Mouse (Mus musculus): ENCODE results near the gene Slc7a11. TPM values are rescaled to one million over a fixed set of nuclear protein-coding genes. Genes with fewer than 3 reads are reported as not detected.

Slc7a11 gene
- polyA plus RNA-seq, 1 experiment from 2014 or later: 1.1 TPM

DNA sequence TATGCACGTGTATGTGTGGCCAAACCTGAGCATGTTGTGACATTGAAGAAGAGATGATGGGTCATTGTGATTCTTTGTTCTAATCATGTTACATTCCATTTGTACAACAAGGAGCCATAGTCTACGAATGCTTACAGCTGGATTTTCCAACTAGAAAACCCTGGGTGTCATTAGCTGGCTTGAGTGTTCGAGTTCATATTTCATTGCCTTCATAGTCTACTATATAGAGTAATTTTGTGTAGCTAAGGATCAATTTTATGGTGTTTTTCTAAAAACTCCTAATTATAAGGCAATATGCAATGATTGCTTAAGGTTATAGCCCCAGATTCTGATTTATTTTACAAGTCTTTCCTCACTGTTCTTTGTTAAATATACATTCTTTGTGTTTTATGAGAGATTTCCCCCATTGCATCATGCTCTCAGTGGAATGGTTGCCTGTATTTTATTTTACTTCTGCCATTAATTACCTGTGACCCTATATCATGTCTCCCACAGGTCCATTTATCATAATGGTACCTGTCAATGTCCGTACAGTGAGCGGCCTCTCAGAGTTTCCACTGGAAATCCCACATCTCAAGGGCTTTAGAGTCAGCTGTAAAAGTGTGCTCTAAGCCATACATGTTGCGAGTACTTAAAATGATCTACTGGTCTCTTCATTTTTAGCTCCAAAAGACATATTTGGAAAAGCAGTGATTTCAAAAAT is 193.7 kb downstream of the Slc7a11 start:
- Histone ChIP-seq H3K4me1 (no peaks in the 10 kb centered on the region), H3K4me3 (no peak overlapping the region), H3K9ac (no peak overlapping the region), H3K4me2 (no peak overlapping the region), H3K27me3 (no peaks in the 10 kb centered on the region), H3K9me3 (no peaks in the 10 kb centered on the region), H3K36me3 (no peaks in the 10 kb centered on the region), H3K27ac (no peak overlapping the region)
- no peak for ATAC-seq (ENCODE audit: insufficient number of reproducible peaks, insufficient read depth, low FRiP score, low TSS enrichment, low read depth)
- WGBS: 87% methylated on average over 6 of the region's 6 CpGs

DNA sequence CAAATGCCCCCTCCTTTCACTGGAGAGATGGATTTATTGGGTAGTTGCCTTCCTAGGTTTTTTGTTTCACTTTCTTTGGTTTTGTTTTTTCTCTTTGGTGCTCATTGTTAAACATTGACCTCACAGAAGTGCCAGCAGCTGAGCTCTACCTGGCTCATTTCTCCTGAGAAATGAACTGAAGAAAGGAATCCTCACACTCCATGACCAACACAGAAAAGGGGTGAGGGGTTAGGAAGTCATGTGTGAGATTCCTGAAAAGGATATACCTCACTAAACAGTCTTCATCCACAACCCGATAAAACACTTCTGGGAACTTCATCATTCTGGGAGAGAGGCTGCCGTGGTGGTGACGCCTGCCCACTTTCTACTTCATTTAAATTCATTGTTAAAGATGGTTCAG is 207.4 kb downstream of the Slc7a11 start:
- H3K27me3 ChIP-seq: no peaks in the 10 kb centered on the region
- H3K4me3 ChIP-seq: no peak overlapping the region
- H3K9ac ChIP-seq: no peak overlapping the region
- peaks cover 8% of the 10 kb centered on the region for H3K4me1 ChIP-seq
- H3K27ac ChIP-seq: no peak overlapping the region
- 88% methylated on average over 3 of the region's 3 CpGs for WGBS
- no peak overlapping the region for H3K4me2 ChIP-seq
- no peaks in the 10 kb centered on the region for H3K9me3 ChIP-seq
- no peak for ATAC-seq (ENCODE audit: insufficient number of reproducible peaks, insufficient read depth, low FRiP score, low TSS enrichment, low read depth)
- H3K36me3 ChIP-seq: no peaks in the 10 kb centered on the region

DNA sequence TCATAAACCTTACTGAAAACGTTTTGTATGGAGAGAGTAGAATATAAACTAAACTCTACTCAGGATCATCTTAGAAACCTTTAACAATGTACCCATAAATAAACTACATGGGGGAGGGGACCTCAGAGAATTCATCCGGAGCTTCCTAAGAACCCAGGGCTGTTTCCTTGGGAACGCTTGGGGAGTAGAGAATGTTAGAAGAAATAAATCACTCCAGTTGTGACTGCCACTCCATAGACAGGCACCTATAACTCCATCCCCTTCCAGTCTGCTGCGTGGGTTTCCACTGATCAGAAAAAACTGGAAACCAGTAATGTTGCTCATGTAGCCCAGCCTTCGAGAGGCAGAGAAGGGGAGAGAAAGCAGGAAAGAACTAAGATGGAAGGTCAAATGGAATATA is 210.3 kb downstream of the Slc7a11 start:
- Histone ChIP-seq H3K4me2 (no peak overlapping the region), H3K4me3 (no peak overlapping the region), H3K36me3 (no peaks in the 10 kb centered on the region), H3K27me3 (no peaks in the 10 kb centered on the region), H3K9me3 (no peaks in the 10 kb centered on the region), H3K9ac (no peak overlapping the region), H3K27ac (no peak overlapping the region), H3K4me1 (peaks cover 8% of the 10 kb centered on the region)
- WGBS: 59% methylated on average over 5 of the region's 5 CpGs
- no peak for ATAC-seq (ENCODE audit: insufficient number of reproducible peaks, insufficient read depth, low FRiP score, low TSS enrichment, low read depth)

GRCm38 (mm10) chr3:50224390-50225114 is 218.9 kb downstream of the Slc7a11 start:
- Histone ChIP-seq H3K4me2 (no peak overlapping the region), H3K4me1 (no peaks in the 10 kb centered on the region), H3K27me3 (no peaks in the 10 kb centered on the region), H3K9ac (no peak overlapping the region), H3K4me3 (no peak overlapping the region), H3K27ac (no peak overlapping the region), H3K9me3 (no peaks in the 10 kb centered on the region), H3K36me3 (no peaks in the 10 kb centered on the region)
- ATAC-seq (ENCODE audit: insufficient number of reproducible peaks, insufficient read depth, low FRiP score, low TSS enrichment, low read depth): no peak
- 83% methylated on average over 2 of the region's 2 CpGs for WGBS

- Histone ChIP-seq H3K27ac (no peak overlapping the region), H3K27me3 (no peaks in the 10 kb centered on the region), H3K4me3 (no peak overlapping the region), H3K9me3 (no peaks in the 10 kb centered on the region), H3K4me2 (no peak overlapping the region), H3K36me3 (no peaks in the 10 kb centered on the region), H3K9ac (no peak overlapping the region), H3K4me1 (no peaks in the 10 kb centered on the region)
- 73% methylated on average over 2 of the region's 2 CpGs for WGBS
- ATAC-seq (ENCODE audit: insufficient number of reproducible peaks, insufficient read depth, low FRiP score, low TSS enrichment, low read depth): no peak
These were observed 223.0 kb downstream of the Slc7a11 start for GRCm38 (mm10) chr3:50220454-50220853.

DNA sequence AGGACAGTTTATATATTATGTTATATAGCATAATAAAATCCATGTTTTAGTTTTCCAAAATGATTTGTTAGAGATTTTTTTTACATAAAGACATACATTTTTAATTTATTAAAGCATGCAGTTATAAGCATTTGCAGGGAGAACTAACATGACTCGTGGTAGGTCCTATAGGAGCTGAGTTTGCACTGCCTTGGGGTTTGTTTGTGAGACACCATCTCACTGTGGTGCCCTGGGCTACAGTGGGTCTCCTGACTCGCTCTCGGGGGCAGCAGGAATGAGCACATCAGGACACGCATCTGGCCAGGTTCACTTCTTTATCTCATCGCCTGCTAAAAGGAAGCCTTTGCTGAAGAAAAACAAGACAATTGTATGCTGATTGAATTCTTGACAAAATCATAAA is 257.0 kb downstream of the Slc7a11 start:
- no peaks in the 10 kb centered on the region for H3K36me3 ChIP-seq
- 56% methylated on average over 5 of the region's 5 CpGs for WGBS
- H3K27ac ChIP-seq: no peak overlapping the region

DNA sequence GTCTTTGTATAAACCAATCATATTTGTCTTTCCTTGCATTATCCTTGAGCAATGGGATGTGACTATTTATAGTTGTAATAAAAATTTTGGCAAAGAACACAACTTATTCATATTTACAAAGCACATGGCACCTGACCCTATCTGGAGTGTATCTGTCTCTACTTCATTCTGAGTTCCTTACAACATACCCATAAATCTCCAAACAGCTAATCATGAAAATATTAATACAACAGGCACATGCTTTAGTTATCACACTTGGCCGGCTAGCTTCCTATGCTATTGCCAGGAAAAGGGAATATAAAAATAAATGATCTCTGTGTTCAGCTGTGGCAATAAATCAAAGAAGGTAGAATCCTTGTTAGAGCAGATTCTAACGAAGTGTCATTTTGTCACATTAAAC is 257.5 kb downstream of the Slc7a11 start:
- Histone ChIP-seq H3K36me3 (no peaks in the 10 kb centered on the region), H3K4me2 (no peak overlapping the region), H3K9ac (no peak overlapping the region), H3K4me1 (no peaks in the 10 kb centered on the region), H3K27me3 (no peaks in the 10 kb centered on the region), H3K4me3 (no peak overlapping the region), H3K27ac (no peak overlapping the region), H3K9me3 (no peaks in the 10 kb centered on the region)
- ATAC-seq (ENCODE audit: insufficient number of reproducible peaks, insufficient read depth, low FRiP score, low TSS enrichment, low read depth): no peak
- WGBS: 70% methylated on average over 2 of the region's 2 CpGs

More for the DNA sequence above, 257.0 kb downstream of the Slc7a11 start:
- Histone ChIP-seq H3K4me3 (no peak overlapping the region), H3K4me2 (no peak overlapping the region), H3K9ac (no peak overlapping the region), H3K27me3 (no peaks in the 10 kb centered on the region), H3K4me1 (no peaks in the 10 kb centered on the region), H3K9me3 (no peaks in the 10 kb centered on the region)
- ATAC-seq (ENCODE audit: insufficient number of reproducible peaks, insufficient read depth, low FRiP score, low TSS enrichment, low read depth): no peak

DNA sequence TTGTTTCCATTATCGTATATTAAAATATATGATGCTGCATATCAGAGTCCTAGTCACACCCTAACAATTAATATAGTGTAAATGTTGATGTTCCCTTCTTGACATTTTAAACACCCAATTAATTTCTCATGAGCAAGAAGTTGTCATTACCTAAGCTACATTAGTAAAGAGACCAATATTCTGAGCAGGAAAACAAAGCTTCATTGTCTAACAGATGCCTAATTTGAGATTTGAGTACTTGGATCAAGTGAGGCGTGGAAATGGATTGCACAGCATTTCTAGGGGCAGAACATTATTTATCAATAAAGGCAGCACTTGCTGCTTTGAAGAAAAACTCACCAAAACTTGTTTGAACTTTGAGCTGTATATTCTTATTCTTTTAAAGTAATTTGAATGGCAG is 282.7 kb downstream of the Slc7a11 start:
- no peak for ATAC-seq (ENCODE audit: insufficient number of reproducible peaks, insufficient read depth, low FRiP score, low TSS enrichment, low read depth)
- H3K9ac ChIP-seq: no peak overlapping the region
- no peak overlapping the region for H3K27ac ChIP-seq
- H3K27me3 ChIP-seq: no peaks in the 10 kb centered on the region
- H3K4me2 ChIP-seq: no peak overlapping the region
- no peaks in the 10 kb centered on the region for H3K4me1 ChIP-seq
- no peaks in the 10 kb centered on the region for H3K9me3 ChIP-seq
- no peak overlapping the region for H3K4me3 ChIP-seq
- H3K36me3 ChIP-seq: no peaks in the 10 kb centered on the region
- WGBS: 79% methylated on average over 2 of the region's 2 CpGs

DNA sequence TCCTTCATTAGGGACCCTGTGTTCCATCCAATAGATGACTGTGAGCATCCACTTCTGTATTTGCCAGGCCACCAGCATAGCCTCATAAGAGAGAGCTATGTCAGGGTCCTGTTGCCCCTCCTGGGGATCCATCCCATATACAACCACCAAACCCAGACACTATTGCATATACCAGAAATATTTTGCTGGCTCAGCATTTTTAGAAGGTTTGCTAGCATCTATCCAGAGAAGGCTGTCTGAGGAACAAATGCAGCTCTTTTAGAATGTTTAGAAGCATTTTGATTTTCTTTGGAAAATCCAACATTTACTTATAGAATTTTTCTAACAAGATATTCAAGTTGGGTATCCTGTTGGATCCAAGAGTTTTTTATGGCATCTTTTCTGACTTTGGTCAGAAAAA is 299.3 kb downstream of the Slc7a11 start:
- no peak overlapping the region for H3K4me2 ChIP-seq
- no peaks in the 10 kb centered on the region for H3K4me1 ChIP-seq
- H3K27me3 ChIP-seq: no peaks in the 10 kb centered on the region
- no peak overlapping the region for H3K27ac ChIP-seq
- H3K9ac ChIP-seq: no peak overlapping the region
- no peaks in the 10 kb centered on the region for H3K9me3 ChIP-seq
- ATAC-seq (ENCODE audit: insufficient number of reproducible peaks, insufficient read depth, low FRiP score, low TSS enrichment, low read depth): no peak
- H3K36me3 ChIP-seq: no peaks in the 10 kb centered on the region
- H3K4me3 ChIP-seq: no peak overlapping the region

GRCm38 (mm10) chr3:50138319-50138718 is 305.1 kb downstream of the Slc7a11 start:
- ATAC-seq (ENCODE audit: insufficient number of reproducible peaks, insufficient read depth, low FRiP score, low TSS enrichment, low read depth): no peak
- no peaks in the 10 kb centered on the region for H3K9me3 ChIP-seq
- H3K4me1 ChIP-seq: no peaks in the 10 kb centered on the region
- 71% methylated on average over 3 of the region's 3 CpGs for WGBS
- H3K9ac ChIP-seq: no peak overlapping the region
- no peak overlapping the region for H3K27ac ChIP-seq
- no peak overlapping the region for H3K4me3 ChIP-seq
- no peak overlapping the region for H3K4me2 ChIP-seq
- no peaks in the 10 kb centered on the region for H3K36me3 ChIP-seq
- no peaks in the 10 kb centered on the region for H3K27me3 ChIP-seq

- Histone ChIP-seq H3K9ac (no peak overlapping the region), H3K9me3 (no peaks in the 10 kb centered on the region), H3K4me3 (no peak overlapping the region), H3K36me3 (no peaks in the 10 kb centered on the region), H3K27me3 (no peaks in the 10 kb centered on the region), H3K4me2 (no peak overlapping the region), H3K4me1 (no peaks in the 10 kb centered on the region), H3K27ac (no peak overlapping the region)
- ATAC-seq (ENCODE audit: insufficient number of reproducible peaks, insufficient read depth, low FRiP score, low TSS enrichment, low read depth): no peak
- WGBS: 65% methylated on average over 5 of the region's 5 CpGs
These were observed 311.2 kb downstream of the Slc7a11 start for GRCm38 (mm10) chr3:50132204-50132603.

DNA sequence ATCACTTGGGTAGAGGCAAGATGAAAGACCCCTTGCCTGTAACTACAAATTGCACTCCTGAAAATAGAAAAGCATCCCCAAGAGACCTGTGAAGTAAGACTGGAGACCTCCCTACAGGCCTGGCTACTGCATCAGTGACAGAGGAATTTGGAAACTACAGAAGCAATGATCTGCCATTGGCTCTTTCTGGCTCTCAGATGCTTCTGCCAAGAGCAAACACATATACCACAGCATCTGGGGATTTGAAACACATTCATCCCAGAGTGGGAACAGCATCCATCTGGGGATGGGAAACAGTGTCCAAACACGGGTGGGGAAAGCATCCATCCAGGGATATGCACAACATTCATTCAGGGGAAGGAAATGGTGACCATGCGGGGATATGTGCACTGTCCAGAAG is 313.1 kb downstream of the Slc7a11 start:
- Histone ChIP-seq H3K4me2 (no peak overlapping the region), H3K4me1 (no peaks in the 10 kb centered on the region), H3K4me3 (no peak overlapping the region), H3K9me3 (no peaks in the 10 kb centered on the region), H3K27me3 (no peaks in the 10 kb centered on the region), H3K9ac (no peak overlapping the region), H3K36me3 (no peaks in the 10 kb centered on the region), H3K27ac (no peak overlapping the region)
- 87% methylated on average over 2 of the region's 2 CpGs for WGBS
- ATAC-seq (ENCODE audit: insufficient number of reproducible peaks, insufficient read depth, low FRiP score, low TSS enrichment, low read depth): no peak
